Mouse (Mus musculus): ENCODE measurements around the gene Klk8. TPM values are rescaled to one million over a fixed set of nuclear protein-coding genes. Genes with fewer than 3 reads are reported as not detected.

The Klk8 gene
- polyA plus RNA-seq, 2 experiments = 18.4 to 34.7 TPM

- DNase-seq (ENCODE audit: low spot score) (no peak), ATAC-seq (ENCODE audit: low FRiP score, low read depth) (no peak)
- Histone ChIP-seq H3K36me3 (ENCODE audit: control insufficient read depth, insufficient read depth, low read length) (no peaks in the 10 kb centered on the region), H3K4me2 (replicated peaks; ENCODE audit: low read depth, low read length, severe bottlenecking) (no peak overlapping the region), H3K27ac (replicated peaks; ENCODE audit: low read depth, low read length) (no peak overlapping the region), H3K27me3 (ENCODE audit: control insufficient read depth, insufficient read depth, low read length) (no peaks in the 10 kb centered on the region), H3K9ac (ENCODE audit: low read depth, low read length, severe bottlenecking) (no peak overlapping the region), H3K4me1 (ENCODE audit: control insufficient read depth, insufficient read depth, low read length) (no peaks in the 10 kb centered on the region), H3K4me3 (replicated peaks; ENCODE audit: low read length) (no peak overlapping the region), H3K9me3 (ENCODE audit: control insufficient read depth, low read length) (no peaks in the 10 kb centered on the region)
- 85% methylated on average over 4 of the region's 4 CpGs for WGBS
- TF ChIP-seq POLR2A (IDR thresholded peaks at IDR 0.05; ENCODE audit: borderline replicate concordance, extremely low read depth, insufficient read depth, insufficient read length) = no peak
These were observed 30.3 kb downstream of the Klk8 start for GRCm38 (mm10) chr7:43827706-43828105.

DNA sequence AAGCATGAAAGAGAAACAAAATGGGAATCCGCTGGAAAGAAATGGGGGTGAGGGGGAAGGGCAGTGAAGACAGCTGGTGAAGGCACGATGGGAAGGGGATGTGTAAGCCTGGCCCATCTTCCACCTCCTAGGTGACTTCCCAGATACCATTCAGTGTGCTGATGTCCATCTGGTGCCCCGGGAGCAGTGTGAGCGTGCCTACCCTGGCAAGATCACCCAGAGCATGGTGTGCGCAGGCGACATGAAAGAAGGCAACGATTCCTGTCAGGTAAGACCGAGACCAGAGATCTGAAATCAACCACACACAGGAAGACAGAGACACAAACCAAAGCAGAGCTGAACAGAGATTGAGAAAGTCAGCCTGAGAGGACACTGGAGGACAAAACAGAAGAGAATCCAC is 31.6 kb downstream of the Klk8 start:
- DNase-seq (ENCODE audit: low spot score) = no peak
- H3K27me3 ChIP-seq (ENCODE audit: control insufficient read depth, insufficient read depth, low read length) = no peaks in the 10 kb centered on the region
- H3K4me2 ChIP-seq (replicated peaks; ENCODE audit: low read depth, low read length, severe bottlenecking) = no peak overlapping the region
- WGBS = 89% methylated on average over 8 of the region's 8 CpGs
- no peaks in the 10 kb centered on the region for H3K4me1 ChIP-seq (ENCODE audit: control insufficient read depth, insufficient read depth, low read length)
- H3K9ac ChIP-seq (ENCODE audit: low read depth, low read length, severe bottlenecking) = no peak overlapping the region
- no peak for ATAC-seq (ENCODE audit: low FRiP score, low read depth)
- no peaks in the 10 kb centered on the region for H3K36me3 ChIP-seq (ENCODE audit: control insufficient read depth, insufficient read depth, low read length)
- no peak for TF ChIP-seq POLR2A (IDR thresholded peaks at IDR 0.05; ENCODE audit: borderline replicate concordance, extremely low read depth, insufficient read depth, insufficient read length)
- H3K9me3 ChIP-seq (ENCODE audit: control insufficient read depth, low read length) = no peaks in the 10 kb centered on the region
- H3K27ac ChIP-seq (replicated peaks; ENCODE audit: low read depth, low read length) = no peak overlapping the region
- H3K4me3 ChIP-seq (replicated peaks; ENCODE audit: low read length) = no peak overlapping the region

DNA sequence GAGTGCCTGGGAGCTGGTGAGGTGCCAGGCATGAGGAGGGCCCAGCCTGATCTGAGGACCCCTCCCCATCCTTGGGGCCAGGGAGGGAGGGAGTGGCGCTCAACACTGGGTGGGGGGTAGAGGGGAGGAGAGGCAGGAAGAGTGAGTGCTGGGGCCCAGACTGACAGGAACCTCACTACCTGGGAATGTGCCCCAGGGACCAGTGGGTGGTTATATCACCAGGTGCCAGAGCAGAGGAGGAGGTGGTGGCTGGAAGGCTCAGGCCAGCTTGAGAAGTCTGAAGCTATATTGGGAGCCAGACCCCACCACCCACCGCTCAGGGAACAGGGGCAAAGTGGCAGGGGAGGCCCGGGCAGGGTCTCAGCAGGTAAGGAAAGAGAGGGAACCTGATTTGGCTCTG is 44.3 kb downstream of the Klk8 start, which contains the start of gene Klk5:
Gene Klk5 (plus strand): TSS at position 271 of the 400 bp plus-strand sequence.
- ATAC-seq (ENCODE audit: low FRiP score, low read depth) (no peak), DNase-seq (ENCODE audit: low spot score) (no peak)
- no peak within 1 kb of the TSS for H3K27ac ChIP-seq (replicated peaks; ENCODE audit: low read depth, low read length)
- no peaks in the 10 kb centered on the region for H3K9me3 ChIP-seq (ENCODE audit: control insufficient read depth, low read length)
- TF ChIP-seq POLR2A (IDR thresholded peaks at IDR 0.05; ENCODE audit: borderline replicate concordance, extremely low read depth, insufficient read depth, insufficient read length) = no peak
- H3K27me3 ChIP-seq (ENCODE audit: control insufficient read depth, insufficient read depth, low read length) = no peaks in the 10 kb centered on the region
- H3K36me3 ChIP-seq (ENCODE audit: control insufficient read depth, insufficient read depth, low read length) = no peaks in the 10 kb centered on the region
- H3K4me1 ChIP-seq (ENCODE audit: control insufficient read depth, insufficient read depth, low read length) = no peaks in the 10 kb centered on the region
- no peak within 1 kb of the TSS for H3K4me3 ChIP-seq (replicated peaks; ENCODE audit: low read length)
- no peak within 1 kb of the TSS for H3K9ac ChIP-seq (ENCODE audit: low read depth, low read length, severe bottlenecking)
- H3K4me2 ChIP-seq (replicated peaks; ENCODE audit: low read depth, low read length, severe bottlenecking) = no peak within 1 kb of the TSS
- WGBS = 33% methylated on average over 3 of the region's 3 CpGs

DNA sequence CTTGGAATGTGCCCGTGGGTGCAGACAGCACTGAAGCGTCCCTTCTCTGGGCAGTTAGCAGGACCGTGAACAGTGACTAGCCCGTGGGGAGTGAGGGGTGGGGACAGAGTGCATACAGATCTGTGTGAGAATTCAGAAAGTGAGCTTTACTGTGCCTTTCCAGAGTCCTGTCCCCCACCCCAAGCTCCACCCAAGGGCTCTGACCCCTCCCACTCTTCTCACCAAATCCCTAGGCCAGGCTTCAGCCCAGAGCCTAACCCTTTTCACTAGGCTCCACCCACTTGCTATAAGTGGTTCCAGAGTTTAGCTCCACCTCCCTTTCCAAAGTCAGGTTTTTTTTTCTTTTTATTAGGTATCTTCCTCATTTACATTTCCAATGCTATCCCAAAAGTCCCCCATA is 46.4 kb downstream of the Klk8 start:
- ATAC-seq (ENCODE audit: low FRiP score, low read depth) = no peak
- Histone ChIP-seq H3K9me3 (ENCODE audit: control insufficient read depth, low read length) (no peaks in the 10 kb centered on the region), H3K27me3 (ENCODE audit: control insufficient read depth, insufficient read depth, low read length) (no peaks in the 10 kb centered on the region), H3K36me3 (ENCODE audit: control insufficient read depth, insufficient read depth, low read length) (no peaks in the 10 kb centered on the region), H3K4me3 (replicated peaks; ENCODE audit: low read length) (no peak overlapping the region), H3K4me2 (replicated peaks; ENCODE audit: low read depth, low read length, severe bottlenecking) (no peak overlapping the region), H3K9ac (ENCODE audit: low read depth, low read length, severe bottlenecking) (no peak overlapping the region), H3K4me1 (ENCODE audit: control insufficient read depth, insufficient read depth, low read length) (no peaks in the 10 kb centered on the region), H3K27ac (replicated peaks; ENCODE audit: low read depth, low read length) (no peak overlapping the region)
- DNase-seq (ENCODE audit: low spot score) = no peak
- TF ChIP-seq POLR2A (IDR thresholded peaks at IDR 0.05; ENCODE audit: borderline replicate concordance, extremely low read depth, insufficient read depth, insufficient read length) = no peak
- 84% methylated on average over 4 of the region's 4 CpGs for WGBS

DNA sequence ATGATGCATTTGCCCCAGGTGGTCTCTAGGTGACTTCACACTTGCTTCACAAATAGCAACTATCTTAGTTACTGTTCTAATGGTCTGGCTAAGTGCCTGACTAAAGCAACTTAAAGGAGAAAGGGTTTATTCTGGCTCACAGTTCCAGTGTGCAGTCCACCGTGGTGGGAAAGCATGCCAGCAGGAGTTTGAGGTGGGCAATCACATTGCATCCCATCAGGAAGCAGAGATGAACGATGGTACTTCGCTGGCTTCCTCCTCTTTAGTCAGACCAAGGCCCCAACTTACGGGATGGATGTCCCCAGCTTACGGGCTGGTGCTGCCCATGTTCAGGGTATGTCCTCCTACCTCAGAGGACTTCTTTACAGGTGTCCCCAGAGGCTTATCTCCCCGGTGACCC is 54.2 kb downstream of the Klk8 start:
- no peak overlapping the region for H3K27ac ChIP-seq (replicated peaks; ENCODE audit: low read depth, low read length)
- DNase-seq (ENCODE audit: low spot score) = no peak
- 85% methylated on average over 6 of the region's 6 CpGs for WGBS

More for the DNA sequence above, 54.2 kb downstream of the Klk8 start:
- H3K27me3 ChIP-seq (ENCODE audit: control insufficient read depth, insufficient read depth, low read length) = no peaks in the 10 kb centered on the region
- H3K9ac ChIP-seq (ENCODE audit: low read depth, low read length, severe bottlenecking) = no peak overlapping the region
- H3K9me3 ChIP-seq (ENCODE audit: control insufficient read depth, low read length) = no peaks in the 10 kb centered on the region
- ATAC-seq (ENCODE audit: low FRiP score, low read depth) = no peak
- no peak overlapping the region for H3K4me2 ChIP-seq (replicated peaks; ENCODE audit: low read depth, low read length, severe bottlenecking)
- H3K4me1 ChIP-seq (ENCODE audit: control insufficient read depth, insufficient read depth, low read length) = no peaks in the 10 kb centered on the region
- no peak overlapping the region for H3K4me3 ChIP-seq (replicated peaks; ENCODE audit: low read length)
- H3K36me3 ChIP-seq (ENCODE audit: control insufficient read depth, insufficient read depth, low read length) = no peaks in the 10 kb centered on the region
- no peak for TF ChIP-seq POLR2A (IDR thresholded peaks at IDR 0.05; ENCODE audit: borderline replicate concordance, extremely low read depth, insufficient read depth, insufficient read length)

Other genes with a start within 250 kb of the Klk8 start
- gene Zfp658, start 235.3 kb upstream of the Klk8 start, polyA plus RNA-seq (2012; rRNA removed) = 4.9 and 5.7 TPM in 2 replicates
- 3.6 and 3.8 TPM in 2 replicates for gene Zfp658, start 235.3 kb upstream of the Klk8 start, polyA plus RNA-seq (2014; fragmentation: Nextera tagmentation; extraction: Ambion mirVana)
- gene Zfp719, start 218.0 kb upstream of the Klk8 start, polyA plus RNA-seq (2012; rRNA removed) = 5.8 and 6.7 TPM in 2 replicates
- 13.1 and 16.0 TPM in 2 replicates for gene Zfp719, start 218.0 kb upstream of the Klk8 start, polyA plus RNA-seq (2014; fragmentation: Nextera tagmentation; extraction: Ambion mirVana)
- gene Zfp819, start 190.4 kb upstream of the Klk8 start, polyA plus RNA-seq (2012; rRNA removed) = 0.04 and 0.11 TPM in 2 replicates
- gene Zfp819, start 190.4 kb upstream of the Klk8 start, polyA plus RNA-seq (2014; fragmentation: Nextera tagmentation; extraction: Ambion mirVana) = 0.19 TPM in 1 of 2 replicates, not detected in the other
- not detected in 2 replicates for gene Ceacam18, start 162.9 kb upstream of the Klk8 start, polyA plus RNA-seq (2012; rRNA removed)
- gene Ceacam18, start 162.9 kb upstream of the Klk8 start, polyA plus RNA-seq (2014; fragmentation: Nextera tagmentation; extraction: Ambion mirVana) = not detected in 2 replicates
- gene Siglece, start 137.4 kb upstream of the Klk8 start, polyA plus RNA-seq (2012; rRNA removed) = 0.65 and 1.1 TPM in 2 replicates
- 0.55 and 1.1 TPM in 2 replicates for gene Siglece, start 137.4 kb upstream of the Klk8 start, polyA plus RNA-seq (2014; fragmentation: Nextera tagmentation; extraction: Ambion mirVana)
- gene Ctu1, start 125.6 kb upstream of the Klk8 start, polyA plus RNA-seq (2012; rRNA removed) = 13.4 and 15.8 TPM in 2 replicates
- 11.2 and 12.0 TPM in 2 replicates for gene Ctu1, start 125.6 kb upstream of the Klk8 start, polyA plus RNA-seq (2014; fragmentation: Nextera tagmentation; extraction: Ambion mirVana)
- gene Klk14, start 107.2 kb upstream of the Klk8 start, polyA plus RNA-seq (2012; rRNA removed) = 0.14 and 0.20 TPM in 2 replicates
- gene Klk14, start 107.2 kb upstream of the Klk8 start, polyA plus RNA-seq (2014; fragmentation: Nextera tagmentation; extraction: Ambion mirVana) = not detected in 2 replicates
- 1.7 and 1.8 TPM in 2 replicates for gene Klk13, start 85.0 kb upstream of the Klk8 start, polyA plus RNA-seq (2012; rRNA removed)
- gene Klk13, start 85.0 kb upstream of the Klk8 start, polyA plus RNA-seq (2014; fragmentation: Nextera tagmentation; extraction: Ambion mirVana) = 2.9 and 3.7 TPM in 2 replicates
- gene Klk12, start 28.7 kb upstream of the Klk8 start, polyA plus RNA-seq (2012; rRNA removed) = not detected in 2 replicates
- not detected in 2 replicates for gene Klk12, start 28.7 kb upstream of the Klk8 start, polyA plus RNA-seq (2014; fragmentation: Nextera tagmentation; extraction: Ambion mirVana)
- 3.5 and 3.8 TPM in 2 replicates for gene Klk11, start 23.0 kb upstream of the Klk8 start, polyA plus RNA-seq (2012; rRNA removed)
- 1.6 and 3.4 TPM in 2 replicates for gene Klk11, start 23.0 kb upstream of the Klk8 start, polyA plus RNA-seq (2014; fragmentation: Nextera tagmentation; extraction: Ambion mirVana)
- gene Klk10, start 16.5 kb upstream of the Klk8 start, polyA plus RNA-seq (2012; rRNA removed) = 6.8 and 7.4 TPM in 2 replicates
- gene Klk10, start 16.5 kb upstream of the Klk8 start, polyA plus RNA-seq (2014; fragmentation: Nextera tagmentation; extraction: Ambion mirVana) = 7.5 and 7.8 TPM in 2 replicates
- 0.14 and 0.21 TPM in 2 replicates for gene Klk9, start 5.7 kb upstream of the Klk8 start, polyA plus RNA-seq (2012; rRNA removed)
- 0.21 and 0.53 TPM in 2 replicates for gene Klk9, start 5.7 kb upstream of the Klk8 start, polyA plus RNA-seq (2014; fragmentation: Nextera tagmentation; extraction: Ambion mirVana)
- gene Klk7, start 13.7 kb downstream of the Klk8 start, polyA plus RNA-seq (2012; rRNA removed) = 0.14 and 0.21 TPM in 2 replicates
- gene Klk7, start 13.7 kb downstream of the Klk8 start, polyA plus RNA-seq (2014; fragmentation: Nextera tagmentation; extraction: Ambion mirVana) = 0.12 TPM in 1 of 2 replicates, not detected in the other
- 0.08 TPM in 1 of 2 replicates, not detected in the other for gene Klk6, start 26.9 kb downstream of the Klk8 start, polyA plus RNA-seq (2012; rRNA removed)
- not detected in 2 replicates for gene Klk6, start 26.9 kb downstream of the Klk8 start, polyA plus RNA-seq (2014; fragmentation: Nextera tagmentation; extraction: Ambion mirVana)
- 0.40 and 0.55 TPM in 2 replicates for gene Klk5, start 44.4 kb downstream of the Klk8 start, polyA plus RNA-seq (2012; rRNA removed)
- 0.80 and 2.7 TPM in 2 replicates for gene Klk5, start 44.4 kb downstream of the Klk8 start, polyA plus RNA-seq (2014; fragmentation: Nextera tagmentation; extraction: Ambion mirVana)
- gene Klk4, start 83.6 kb downstream of the Klk8 start, polyA plus RNA-seq (2012; rRNA removed) = 0.09 and 0.12 TPM in 2 replicates
- not detected in 2 replicates for gene Klk4, start 83.6 kb downstream of the Klk8 start, polyA plus RNA-seq (2014; fragmentation: Nextera tagmentation; extraction: Ambion mirVana)
- not detected in 2 replicates for gene Klk15, start 136.2 kb downstream of the Klk8 start, polyA plus RNA-seq (2012; rRNA removed)
- not detected in 2 replicates for gene Klk15, start 136.2 kb downstream of the Klk8 start, polyA plus RNA-seq (2014; fragmentation: Nextera tagmentation; extraction: Ambion mirVana)
- not detected in 2 replicates for gene Klk1b8, start 153.1 kb downstream of the Klk8 start, polyA plus RNA-seq (2012; rRNA removed)
- not detected in 2 replicates for gene Klk1b8, start 153.1 kb downstream of the Klk8 start, polyA plus RNA-seq (2014; fragmentation: Nextera tagmentation; extraction: Ambion mirVana)
- gene Klk1b1, start 169.2 kb downstream of the Klk8 start, polyA plus RNA-seq (2012; rRNA removed) = not detected in 2 replicates
- gene Klk1b1, start 169.2 kb downstream of the Klk8 start, polyA plus RNA-seq (2014; fragmentation: Nextera tagmentation; extraction: Ambion mirVana) = not detected in 2 replicates
- not detected in 2 replicates for gene Klk1b9, start 178.5 kb downstream of the Klk8 start, polyA plus RNA-seq (2012; rRNA removed)
- not detected in 2 replicates for gene Klk1b9, start 178.5 kb downstream of the Klk8 start, polyA plus RNA-seq (2014; fragmentation: Nextera tagmentation; extraction: Ambion mirVana)
- not detected in 2 replicates for gene Klk1b11, start 198.3 kb downstream of the Klk8 start, polyA plus RNA-seq (2012; rRNA removed)
- gene Klk1b11, start 198.3 kb downstream of the Klk8 start, polyA plus RNA-seq (2014; fragmentation: Nextera tagmentation; extraction: Ambion mirVana) = not detected in 2 replicates
- 0.05 and 0.20 TPM in 2 replicates for gene Klk1b26, start 214.6 kb downstream of the Klk8 start, polyA plus RNA-seq (2012; rRNA removed)
- gene Klk1b26, start 214.6 kb downstream of the Klk8 start, polyA plus RNA-seq (2014; fragmentation: Nextera tagmentation; extraction: Ambion mirVana) = 0.14 and 0.36 TPM in 2 replicates